ENCODE assay signal across 21 mouse cellular contexts in genomic region chr13:37353868-37354267, GRCm38 (mm10). TPM values are rescaled to one million over a fixed set of nuclear protein-coding genes. Genes with fewer than 3 reads are reported as not detected.
DNase-seq lines count a peak whose midpoint lies in the region; ATAC-seq and TF ChIP-seq lines count a peak whose summit lies in the region.
"Had no signal": no experiment of that assay in that cellular context is flagged by ENCODE, and none has a peak within 500 bp of the region (broad histone marks: within the 10 kb centered on the region; RNA-seq: fewer than 3 reads in every experiment).

No protein-coding gene starts in this region.

- WGBS in embryonic facial prominence, embryonic 14.5 days: 46% methylated on average over 4 of the region's 4 CpGs
- 52% methylated on average over 4 of the region's 4 CpGs for WGBS in embryonic facial prominence, embryonic 10.5 days
- WGBS in liver, postnatal 0 days (ENCODE audit: insufficient replicate concordance): 26% methylated on average over 4 of the region's 4 CpGs
- 18% methylated on average over 4 of the region's 4 CpGs for WGBS in liver, embryonic 12.5 days (ENCODE audit: insufficient replicate concordance)
- WGBS in bone marrow, adult 2 months: 11% methylated on average over 4 of the region's 4 CpGs
- WGBS in hindbrain, embryonic 11.5 days: 64% methylated on average over 4 of the region's 4 CpGs

- no peaks in the 10 kb centered on the region for H3K27me3 ChIP-seq in embryonic facial prominence, embryonic 14.5 days (replicated peaks; ENCODE audit: control insufficient read depth, insufficient read depth, low read length)
- H3K27me3 ChIP-seq in embryonic facial prominence, embryonic 10.5 days (replicated peaks; ENCODE audit: low read depth, poor library complexity, severe bottlenecking): no peaks in the 10 kb centered on the region
- H3K27me3 ChIP-seq in liver, postnatal 0 days (ENCODE audit: insufficient read depth, low read length): no peaks in the 10 kb centered on the region
- no peaks in the 10 kb centered on the region for H3K27me3 ChIP-seq in liver, embryonic 12.5 days (replicated peaks)
- H3K27me3 ChIP-seq in megakaryocyte, embryonic 14.5 days (replicated peaks): no peaks in the 10 kb centered on the region
- no peaks in the 10 kb centered on the region for H3K27me3 ChIP-seq in hindbrain, embryonic 11.5 days (ENCODE audit: control insufficient read depth, insufficient read depth, low read length)
- H3K27me3 ChIP-seq: CH12.LX; embryonic facial prominence, embryonic 12.5 days; midbrain, embryonic 13.5 days had no signal

- no peaks in the 10 kb centered on the region for H3K9me3 ChIP-seq in embryonic facial prominence, embryonic 14.5 days (ENCODE audit: control insufficient read depth, low read length)
- no peaks in the 10 kb centered on the region for H3K9me3 ChIP-seq in embryonic facial prominence, embryonic 10.5 days
- H3K9me3 ChIP-seq in liver, postnatal 0 days (ENCODE audit: low read length): no peaks in the 10 kb centered on the region
- H3K9me3 ChIP-seq in liver, embryonic 12.5 days (replicated peaks): no peaks in the 10 kb centered on the region
- H3K9me3 ChIP-seq in megakaryocyte, embryonic 14.5 days: peaks cover 5% of the 10 kb centered on the region
- no peaks in the 10 kb centered on the region for H3K9me3 ChIP-seq in hindbrain, embryonic 11.5 days (ENCODE audit: control insufficient read depth, low read length)
- H3K9me3 ChIP-seq: embryonic facial prominence, embryonic 12.5 days; limb, embryonic 10.5 days; midbrain, embryonic 13.5 days had no signal

- no peak overlapping the region for H3K4me3 ChIP-seq in embryonic facial prominence, embryonic 14.5 days (ENCODE audit: low read depth, low read length)
- no peak overlapping the region for H3K4me3 ChIP-seq in embryonic facial prominence, embryonic 10.5 days
- H3K4me3 ChIP-seq in liver, postnatal 0 days (ENCODE audit: low read depth, low read length): no peak overlapping the region
- no peak overlapping the region for H3K4me3 ChIP-seq in liver, embryonic 12.5 days
- no peak overlapping the region for H3K4me3 ChIP-seq in bone marrow, adult 2 months (replicated peaks; ENCODE audit: control insufficient read depth, low read depth, low read length)
- peak overlapping the region; percentile 48 for H3K4me3 ChIP-seq in megakaryocyte, embryonic 14.5 days (replicated peaks)
- no peak overlapping the region for H3K4me3 ChIP-seq in hindbrain, embryonic 11.5 days (ENCODE audit: low read depth, low read length)
- H3K4me3 ChIP-seq: embryonic facial prominence, embryonic 12.5 days; limb, embryonic 10.5 days; midbrain, embryonic 13.5 days had no signal

- no peaks in the 10 kb centered on the region for H3K36me3 ChIP-seq in embryonic facial prominence, embryonic 14.5 days (ENCODE audit: control insufficient read depth, insufficient read depth, low read length)
- no peaks in the 10 kb centered on the region for H3K36me3 ChIP-seq in embryonic facial prominence, embryonic 10.5 days (replicated peaks)
- H3K36me3 ChIP-seq in liver, postnatal 0 days (replicated peaks; ENCODE audit: insufficient read depth, low read length): no peaks in the 10 kb centered on the region
- H3K36me3 ChIP-seq in liver, embryonic 12.5 days: no peaks in the 10 kb centered on the region
- H3K36me3 ChIP-seq in megakaryocyte, embryonic 14.5 days (replicated peaks; ENCODE audit: low read length): no peaks in the 10 kb centered on the region
- no peaks in the 10 kb centered on the region for H3K36me3 ChIP-seq in hindbrain, embryonic 11.5 days (ENCODE audit: control insufficient read depth, insufficient read depth, low read length)
- H3K36me3 ChIP-seq: embryonic facial prominence, embryonic 12.5 days; limb, embryonic 10.5 days; midbrain, embryonic 13.5 days had no signal

- H3K4me1 ChIP-seq in embryonic facial prominence, embryonic 14.5 days (ENCODE audit: control insufficient read depth, insufficient read depth, low read length): no peaks in the 10 kb centered on the region; the same call in 1 of the 2 replicates
- H3K4me1 ChIP-seq in embryonic facial prominence, embryonic 10.5 days: no peaks in the 10 kb centered on the region
- H3K4me1 ChIP-seq in liver, postnatal 0 days (ENCODE audit: insufficient read depth): peaks cover 24% of the 10 kb centered on the region
- peaks cover 6% of the 10 kb centered on the region; the same call in 1 of the 2 replicates for H3K4me1 ChIP-seq in liver, embryonic 12.5 days
- peaks cover 12% of the 10 kb centered on the region; the same call in 1 of the 2 replicates for H3K4me1 ChIP-seq in bone marrow, adult 2 months (ENCODE audit: control insufficient read depth, insufficient read depth, low read length)
- peaks cover 31% of the 10 kb centered on the region for H3K4me1 ChIP-seq in megakaryocyte, embryonic 14.5 days
- no peaks in the 10 kb centered on the region for H3K4me1 ChIP-seq in hindbrain, embryonic 11.5 days (replicated peaks; ENCODE audit: control insufficient read depth, insufficient read depth, low read length)
- H3K4me1 ChIP-seq: embryonic facial prominence, embryonic 12.5 days; midbrain, embryonic 13.5 days had no signal

- H3K27ac ChIP-seq in embryonic facial prominence, embryonic 14.5 days (replicated peaks; ENCODE audit: low read depth, low read length): no peak overlapping the region
- no peak overlapping the region for H3K27ac ChIP-seq in embryonic facial prominence, embryonic 10.5 days (replicated peaks)
- H3K27ac ChIP-seq in liver, postnatal 0 days (ENCODE audit: low read depth): peak overlapping the region; percentile 48; the same call in 1 of the 2 replicates
- no peak overlapping the region for H3K27ac ChIP-seq in liver, embryonic 12.5 days
- H3K27ac ChIP-seq in bone marrow, adult 2 months (ENCODE audit: control insufficient read depth, insufficient read depth, low read depth, low read length, poor library complexity): peak overlapping the region; percentile 44
- H3K27ac ChIP-seq in hindbrain, embryonic 11.5 days (ENCODE audit: low read depth, low read length): no peak overlapping the region
- H3K27ac ChIP-seq: embryonic facial prominence, embryonic 12.5 days; hindbrain, postnatal 0 days; limb, embryonic 10.5 days; liver, embryonic 14.5 days; midbrain, embryonic 13.5 days; stomach, postnatal 0 days had no signal

- no peak overlapping the region for H3K9ac ChIP-seq in embryonic facial prominence, embryonic 14.5 days (ENCODE audit: low read depth, low read length)
- no peak overlapping the region for H3K9ac ChIP-seq in liver, postnatal 0 days (replicated peaks)
- no peak overlapping the region for H3K9ac ChIP-seq in liver, embryonic 12.5 days
- H3K9ac ChIP-seq in hindbrain, embryonic 11.5 days (ENCODE audit: low read depth, low read length): no peak overlapping the region
- H3K9ac ChIP-seq: embryonic facial prominence, embryonic 12.5 days; liver, embryonic 14.5 days; midbrain, embryonic 13.5 days had no signal

- H3K4me2 ChIP-seq in embryonic facial prominence, embryonic 14.5 days (ENCODE audit: low read depth, low read length): no peak overlapping the region
- H3K4me2 ChIP-seq in liver, postnatal 0 days (ENCODE audit: low read depth, low read length): peak overlapping the region; percentile 30
- H3K4me2 ChIP-seq in liver, embryonic 12.5 days: no peak overlapping the region
- H3K4me2 ChIP-seq in hindbrain, embryonic 11.5 days (replicated peaks; ENCODE audit: low read depth, low read length): no peak overlapping the region
- H3K4me2 ChIP-seq: embryonic facial prominence, embryonic 12.5 days; midbrain, embryonic 13.5 days had no signal

- no peak for TF ChIP-seq EP300 in liver, postnatal 0 days (IDR thresholded peaks at IDR 0.05; ENCODE audit: low read depth)

- TF ChIP-seq CTCF in liver, postnatal 0 days (IDR thresholded peaks at IDR 0.05; ENCODE audit: low read depth): no peak
- TF ChIP-seq CTCF in bone marrow, adult 2 months (IDR thresholded peaks at IDR 0.05; ENCODE audit: control insufficient read depth, insufficient read depth, low read length): no peak

- DNase-seq in embryonic facial prominence, embryonic 14.5 days (ENCODE audit: low spot score): peak; percentile 28
- DNase-seq in embryonic facial prominence, embryonic 10.5 days (ENCODE audit: low spot score): no peak
- no peak for DNase-seq in liver, postnatal 0 days
- DNase-seq in right cerebral cortex, postnatal 4 days: no peak
- DNase-seq in hindbrain, embryonic 11.5 days (ENCODE audit: low spot score): no peak
- DNase-seq: adrenal gland, postnatal 25 days; cerebellum, adult 9-11 months; gastrocnemius, postnatal 25 days; kidney, postnatal 4 days; right cerebral cortex, postnatal 14 days; thymus, postnatal 36 days had no signal

- ATAC-seq in embryonic facial prominence, embryonic 14.5 days (ENCODE audit: low read depth): no peak
- no peak for ATAC-seq in liver, postnatal 0 days
- ATAC-seq in liver, embryonic 12.5 days: no peak
- no peak for ATAC-seq in hindbrain, embryonic 11.5 days (ENCODE audit: low FRiP score)
- ATAC-seq: hindbrain, postnatal 0 days; midbrain, embryonic 13.5 days had no signal

- no peak for TF ChIP-seq POLR2A in bone marrow, adult 2 months (IDR thresholded peaks at IDR 0.05; ENCODE audit: borderline replicate concordance, control insufficient read depth, low read depth, low read length)

RNA-seq across cellular contexts. Expression of gene Ly86, which starts 8.9 kb away (rescaled TPM):
- polyA plus RNA-seq in embryonic facial prominence, embryonic 14.5 days (2014; fragmentation: Nextera tagmentation; extraction: Ambion mirVana): 16.8 and 18.8 TPM in 2 replicates
- 3.1 and 4.8 TPM in 2 replicates for polyA plus RNA-seq in embryonic facial prominence, embryonic 10.5 days (2016; fragmentation: Nextera tagmentation; extraction: Ambion mirVana)
- polyA plus RNA-seq in liver, postnatal 0 days (2015; fragmentation: Nextera tagmentation; extraction: Ambion mirVana): 18.9 and 19.1 TPM in 2 replicates
- 6.3 and 7.5 TPM in 2 replicates for polyA plus RNA-seq in liver, embryonic 12.5 days (2016; fragmentation: Nextera tagmentation; extraction: Ambion mirVana)
- polyA plus RNA-seq in bone marrow, adult 2 months (2011; ENCODE audit: insufficient read depth, insufficient read length, low replicate concordance, missing spikeins): 10.7 and 18.8 TPM in 2 replicates
- not detected in 2 replicates for polyA plus RNA-seq in megakaryocyte, embryonic 14.5 days (2012; ENCODE audit: insufficient read depth, low replicate concordance)
- polyA plus RNA-seq in hindbrain, embryonic 11.5 days (2014; fragmentation: Nextera tagmentation; extraction: Ambion mirVana): 7.2 and 8.6 TPM in 2 replicates

Comparison
In these comparisons a context has a peak if more than half of its experiments do, and no peak if none do; other contexts are left out.
1. H3K27ac ChIP-seq: peak in liver, postnatal 0 days (single experiment) and bone marrow, adult 2 months (single experiment); none in embryonic facial prominence, embryonic 14.5 days (single experiment), embryonic facial prominence, embryonic 10.5 days (single experiment), liver, embryonic 12.5 days (single experiment) and hindbrain, embryonic 11.5 days (single experiment).